Mouse (Mus musculus) urinary bladder, postnatal 36 days (tissue): ENCODE measurements around the gene Htr1b.

Experiments
- DNase-seq, 2 experiments: peaks; one replicate each; pipeline ENCODE4 v3.0.0; 2022; ENCODE audit warnings: low spot score in 2 of 2, mixed read lengths in 1 of 2

Htr1b gene

GRCm38 (mm10) chr9:81633437-81633973, at the start of gene Htr1b:
TSS of gene Htr1b (minus strand) at chr9:81633828.
- no peak for DNase-seq

GRCm38 (mm10) chr9:81676716-81677115, 43.1 kb upstream of the Htr1b start:
- no peak for DNase-seq

DNA sequence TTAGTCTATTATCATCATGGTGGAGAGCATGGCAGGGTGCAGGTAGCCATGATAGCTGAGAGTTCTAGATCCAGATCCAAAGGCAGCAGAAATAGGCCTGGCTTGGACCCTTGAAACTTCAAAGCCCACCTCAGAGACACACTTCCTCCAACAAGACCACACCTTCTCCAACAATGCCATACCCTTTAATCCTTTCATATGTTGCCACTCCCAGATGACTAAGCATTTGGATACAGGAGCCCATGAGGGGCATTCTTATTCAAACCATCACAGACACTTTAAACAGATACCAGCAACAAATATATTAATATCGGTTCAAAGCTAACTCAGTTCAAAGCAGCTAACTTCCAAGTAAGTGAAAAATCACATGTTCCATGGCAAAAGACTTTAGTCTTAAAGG, 3.9 kb upstream of the Htr1b start:
- DNase-seq = no peak

- DNase-seq = no peak
Measured at GRCm38 (mm10) chr9:81635109-81635508, 1.5 kb upstream of the Htr1b start.

DNA sequence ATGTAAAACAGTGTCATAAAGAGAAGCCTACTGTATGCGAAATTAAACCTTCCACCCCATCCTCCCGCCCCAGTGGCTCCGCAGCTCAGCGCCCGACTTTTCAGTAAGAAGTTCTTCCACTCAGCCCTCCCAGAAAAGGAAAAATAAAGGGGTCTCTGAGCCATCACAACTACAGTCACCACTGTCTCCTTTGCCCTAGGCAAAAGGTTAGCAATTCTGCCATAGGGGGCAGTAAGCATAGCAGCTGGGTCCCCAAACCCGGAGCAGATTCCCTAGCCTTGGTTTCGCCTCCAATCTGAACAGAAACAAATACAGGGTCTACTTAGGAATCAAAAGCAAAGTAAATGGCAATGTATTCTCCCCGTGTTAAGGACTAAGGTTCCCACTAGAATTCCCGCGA, 535 bp upstream of the Htr1b start:
- no peak for DNase-seq

DNA sequence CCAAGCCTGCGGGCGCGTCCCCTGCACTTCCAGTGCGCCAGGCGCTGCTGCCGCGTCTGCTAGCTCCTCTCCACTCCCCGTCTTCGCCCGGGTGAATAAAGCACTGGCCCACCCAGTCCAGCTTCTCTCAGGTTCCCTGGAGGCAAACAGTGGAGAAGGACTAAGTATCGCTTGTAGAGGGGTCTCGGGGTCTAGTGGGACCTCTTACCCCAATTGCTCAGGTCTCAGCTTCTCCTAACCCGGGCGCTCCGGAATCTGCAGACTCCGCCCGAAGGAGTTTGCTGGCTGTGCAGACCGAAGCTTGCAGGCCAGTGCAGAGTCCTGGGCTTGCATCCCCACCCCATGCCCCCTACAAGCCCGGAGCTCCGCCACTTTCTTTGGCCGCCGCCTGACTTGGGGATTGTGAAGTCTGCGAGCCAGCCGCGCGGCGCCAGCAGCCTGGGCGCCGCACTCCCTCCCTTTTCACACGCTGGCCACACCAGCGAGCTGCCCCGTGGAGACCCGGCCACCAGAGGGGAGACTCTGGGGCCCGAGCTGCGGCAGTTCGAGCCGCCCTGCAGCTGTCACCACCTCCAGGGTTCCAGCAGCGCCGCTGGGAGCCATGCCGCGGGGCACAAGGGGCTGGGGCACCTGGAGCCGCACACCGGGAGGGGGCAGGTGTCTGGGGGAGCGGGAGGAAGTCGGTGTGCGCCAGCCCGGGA, 742 bp downstream of the Htr1b start:
- no peak for DNase-seq

- DNase-seq = no peak
Measured at GRCm38 (mm10) chr9:81632191-81632735, 1.4 kb downstream of the Htr1b start.

GRCm38 (mm10) chr9:81631581-81632091, 2.0 kb downstream of the Htr1b start:
- no peak for DNase-seq

DNA sequence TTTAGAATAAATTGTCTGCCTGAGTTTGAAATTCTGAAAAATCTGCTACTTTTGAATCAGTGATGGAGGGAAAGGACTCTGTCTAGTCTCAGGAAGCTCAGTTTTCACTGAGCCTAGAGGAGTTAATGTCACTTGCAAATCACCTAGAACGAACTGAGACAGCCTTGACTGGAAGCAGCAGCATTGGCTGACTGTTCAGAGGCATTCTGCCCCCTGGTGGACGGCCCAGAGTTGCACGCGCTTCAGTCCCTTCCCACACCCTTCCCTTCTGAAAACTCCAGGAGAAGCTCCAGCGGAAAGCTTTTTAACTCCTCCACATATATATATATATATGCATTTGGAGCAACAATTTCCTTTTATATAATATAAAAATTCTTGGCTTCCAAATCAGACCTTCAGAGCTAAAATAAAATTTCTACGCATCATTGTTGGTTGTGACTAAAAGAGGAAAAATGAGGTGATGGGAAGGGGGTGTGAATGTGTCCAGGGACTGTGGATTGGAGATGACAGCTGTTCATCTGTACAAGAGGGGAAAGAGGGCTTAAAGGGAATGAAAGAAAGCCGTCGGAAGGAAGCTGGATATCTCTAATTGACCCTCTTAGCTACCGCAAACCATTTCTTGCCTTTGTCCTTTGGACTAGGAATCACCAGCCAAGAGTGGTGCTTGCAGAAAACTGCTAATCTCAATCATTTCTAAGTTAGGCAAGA, 6.6 kb downstream of the Htr1b start:
- peak; percentile 31 to 50 for DNase-seq

DNA sequence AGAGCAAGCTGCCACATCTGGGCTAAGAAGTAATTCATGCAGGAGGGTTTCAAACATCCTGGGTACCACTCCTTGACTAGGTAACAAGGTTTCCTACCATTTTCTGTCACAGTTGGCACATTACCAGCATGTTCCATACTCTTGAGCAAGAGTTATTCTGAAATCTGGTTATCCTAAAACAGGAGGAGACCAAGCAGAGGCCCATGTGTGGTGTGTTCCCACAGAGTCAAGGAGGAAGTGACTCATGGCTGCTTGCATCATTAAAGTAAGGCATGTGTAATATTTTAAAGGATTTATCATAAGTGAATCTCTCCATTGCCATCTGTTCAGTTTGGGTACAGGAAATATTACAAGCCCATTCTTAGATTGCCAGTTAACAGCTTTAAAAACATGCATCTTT, 7.7 kb downstream of the Htr1b start:
- no peak for DNase-seq

DNA sequence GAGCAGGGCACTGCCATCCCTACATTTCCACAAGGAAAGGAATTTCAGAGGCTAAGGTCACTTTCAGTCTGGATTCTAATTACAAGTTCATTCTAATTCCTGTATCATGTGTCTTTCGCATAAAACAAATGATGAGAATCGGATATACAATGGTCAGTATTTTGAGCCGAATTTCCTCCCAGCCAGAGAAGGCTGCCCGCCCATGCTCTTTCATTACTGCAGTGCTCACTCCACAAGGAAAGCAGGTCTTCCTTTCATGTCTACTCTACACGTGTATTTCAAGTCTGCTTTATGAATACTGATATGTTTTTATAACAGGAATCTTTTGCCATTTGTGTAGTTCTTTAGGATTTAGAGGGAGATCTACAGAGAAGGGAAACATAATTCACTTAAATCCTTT, 10.8 kb downstream of the Htr1b start:
- DNase-seq = no peak

DNA sequence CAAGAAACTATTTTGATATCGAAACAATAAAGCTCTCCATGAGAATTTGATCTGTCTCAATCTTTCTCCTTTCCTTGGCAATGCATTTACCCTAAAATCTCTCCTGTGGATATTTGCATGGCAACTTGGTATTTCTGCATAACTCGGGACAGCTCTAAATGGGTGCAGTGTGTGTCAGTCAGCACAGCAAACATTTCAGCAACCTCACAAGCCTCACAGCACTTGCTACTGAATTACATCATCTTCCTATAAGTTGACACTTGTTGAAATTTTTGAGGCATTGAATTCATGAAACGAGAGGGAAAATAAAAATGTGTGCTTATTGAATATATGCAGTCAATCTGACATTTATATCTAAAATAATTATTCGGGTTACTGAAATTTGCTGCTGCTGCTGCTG, 22.6 kb downstream of the Htr1b start:
- no peak for DNase-seq
